Mouse (Mus musculus): ENCODE data around the gene Ctf1.
"Not testable (repeated sequence)": the region's sequence is repeated elsewhere in the genome, so short reads cannot be mapped to it uniquely, and the experiment has no call there.

The Ctf1 gene

GRCm38 (mm10) chr7:127693290-127693689 is 19.2 kb upstream of the Ctf1 start:
- no peak for DNase-seq (ENCODE audit: low read depth, low spot score)

- not testable (repeated sequence) for DNase-seq (ENCODE audit: low read depth, low spot score)
Measured at GRCm38 (mm10) chr7:127693730-127694129, 18.8 kb upstream of the Ctf1 start.

- DNase-seq (ENCODE audit: low read depth, low spot score): peak; percentile 82
Measured at GRCm38 (mm10) chr7:127698986-127699385, 13.6 kb upstream of the Ctf1 start.

GRCm38 (mm10) chr7:127700712-127701331 is 11.7 kb upstream of the Ctf1 start:
- DNase-seq (ENCODE audit: low read depth, low spot score): no peak

GRCm38 (mm10) chr7:127703561-127704178 is 8.9 kb upstream of the Ctf1 start:
- DNase-seq (ENCODE audit: low read depth, low spot score): peak; percentile 45

- no peak for DNase-seq (ENCODE audit: low read depth, low spot score)
Measured at GRCm38 (mm10) chr7:127704598-127704997, 7.9 kb upstream of the Ctf1 start.

GRCm38 (mm10) chr7:127705706-127706105 is 6.8 kb upstream of the Ctf1 start:
- peak; percentile 94 for DNase-seq (ENCODE audit: low read depth, low spot score)

- peak; percentile 53 for DNase-seq (ENCODE audit: low read depth, low spot score)
Measured at GRCm38 (mm10) chr7:127707045-127707956, 5.2 kb upstream of the Ctf1 start.

GRCm38 (mm10) chr7:127707957-127708206 is 4.7 kb upstream of the Ctf1 start:
- no peak for DNase-seq (ENCODE audit: low read depth, low spot score)

GRCm38 (mm10) chr7:127708207-127709078 is 4.1 kb upstream of the Ctf1 start, which contains the start of gene Bcl7c:
Gene Bcl7c, minus strand, starts transcription at chr7:127708933.
- peak; percentile 92 for DNase-seq (ENCODE audit: low read depth, low spot score)

- DNase-seq (ENCODE audit: low read depth, low spot score): no peak
Measured at GRCm38 (mm10) chr7:127709261-127709979, 3.1 kb upstream of the Ctf1 start.

GRCm38 (mm10) chr7:127711031-127711430 is 1.5 kb upstream of the Ctf1 start:
- no peak for DNase-seq (ENCODE audit: low read depth, low spot score)

GRCm38 (mm10) chr7:127711456-127711855 is 1.1 kb upstream of the Ctf1 start:
- no peak for DNase-seq (ENCODE audit: low read depth, low spot score)

GRCm38 (mm10) chr7:127714816-127715215 is 2.3 kb downstream of the Ctf1 start:
- no peak for DNase-seq (ENCODE audit: low read depth, low spot score)

- peak; percentile 75 for DNase-seq (ENCODE audit: low read depth, low spot score)
Measured at GRCm38 (mm10) chr7:127716992-127717391, 4.5 kb downstream of the Ctf1 start.

GRCm38 (mm10) chr7:127718339-127718738 is 5.8 kb downstream of the Ctf1 start:
- no peak for DNase-seq (ENCODE audit: low read depth, low spot score)

GRCm38 (mm10) chr7:127719258-127719657 is 6.7 kb downstream of the Ctf1 start:
- no peak for DNase-seq (ENCODE audit: low read depth, low spot score)

GRCm38 (mm10) chr7:127725490-127725889 is 13.0 kb downstream of the Ctf1 start:
- DNase-seq (ENCODE audit: low read depth, low spot score): no peak

GRCm38 (mm10) chr7:127725924-127726323 is 13.4 kb downstream of the Ctf1 start:
- DNase-seq (ENCODE audit: low read depth, low spot score): no peak

GRCm38 (mm10) chr7:127727898-127728297 is 15.4 kb downstream of the Ctf1 start:
- DNase-seq (ENCODE audit: low read depth, low spot score): no peak

- no peak for DNase-seq (ENCODE audit: low read depth, low spot score)
Measured at GRCm38 (mm10) chr7:127730170-127730569, 17.6 kb downstream of the Ctf1 start.

Measured in brain, adult 2 months (tissue).